Mouse (Mus musculus) forebrain, embryonic 15.5 days (tissue): Measurements from ENCODE around the gene Slc6a5. TPM values are rescaled to one million over a fixed set of nuclear protein-coding genes. Genes with fewer than 3 reads are reported as not detected.

Source experiments
- ATAC-seq: fragments of 200-750 bp; cut with Nextera tagmentation; replicated peaks from 2 replicates; pipeline ENCODE4 v1.8.0; 2017; ENCODE audit warnings: mild to moderate bottlenecking, moderate TSS enrichment, moderate library complexity
- H3K27ac ChIP-seq: fragments of 300-500 bp; sonication (generic); replicated peaks from 2 replicates; pipeline ENCODE4 v1.5.1; 2015; ENCODE audit warnings: mild to moderate bottlenecking, inconsistent platforms
- H3K27me3 ChIP-seq: fragments of 300-500 bp; sonication (generic); 2 replicates; pipeline ENCODE4 v1.6.1; 2015; ENCODE audit warnings: inconsistent platforms
- H3K36me3 ChIP-seq: fragments of 300-500 bp; sonication (generic); 2 replicates; pipeline ENCODE4 v1.6.1; 2015; ENCODE audit warnings: mild to moderate bottlenecking, inconsistent platforms
- H3K4me1 ChIP-seq: fragments of 300-500 bp; sonication (generic); 2 replicates; pipeline ENCODE4 v1.6.1; 2015; ENCODE audit warnings: inconsistent platforms
- H3K4me2 ChIP-seq: fragments of 300-500 bp; sonication (generic); replicated peaks from 2 replicates; pipeline ENCODE4 v1.6.1; 2015; ENCODE audit warnings: mild to moderate bottlenecking, inconsistent platforms
- H3K4me3 ChIP-seq: fragments of 300-500 bp; sonication (generic); 2 replicates; pipeline ENCODE4 v1.5.1; 2015; ENCODE audit warnings: mild to moderate bottlenecking, inconsistent platforms
- H3K9ac ChIP-seq: fragments of 300-500 bp; sonication (generic); replicated peaks from 2 replicates; pipeline ENCODE4 v1.6.1; 2015; ENCODE audit warnings: mild to moderate bottlenecking, inconsistent platforms
- H3K9me3 ChIP-seq: fragments of 300-500 bp; sonication (generic); 2 replicates; pipeline ENCODE4 v1.6.1; 2016; ENCODE audit warnings: inconsistent platforms
- WGBS: fragments of 180-500 bp; shearing (Covaris S2); methylation state at CpG from one replicate; pipeline ENCODE4 v1.1.7; 2015; ENCODE audit warnings: mixed read lengths; 5-methylcytosine and 5-hydroxymethylcytosine counted together
- polyA plus RNA-seq: library from polyadenylated mRNA; unstranded; fragments of >200 nt; fragmentation: Nextera tagmentation; extraction: Ambion mirVana; gene quantifications from 2 replicates; pipeline ENCODE4 v1.2.1, GENCODE M21; 2015

Slc6a5 gene
- polyA plus RNA-seq, 1 experiment from 2014 or later: not detected

DNA sequence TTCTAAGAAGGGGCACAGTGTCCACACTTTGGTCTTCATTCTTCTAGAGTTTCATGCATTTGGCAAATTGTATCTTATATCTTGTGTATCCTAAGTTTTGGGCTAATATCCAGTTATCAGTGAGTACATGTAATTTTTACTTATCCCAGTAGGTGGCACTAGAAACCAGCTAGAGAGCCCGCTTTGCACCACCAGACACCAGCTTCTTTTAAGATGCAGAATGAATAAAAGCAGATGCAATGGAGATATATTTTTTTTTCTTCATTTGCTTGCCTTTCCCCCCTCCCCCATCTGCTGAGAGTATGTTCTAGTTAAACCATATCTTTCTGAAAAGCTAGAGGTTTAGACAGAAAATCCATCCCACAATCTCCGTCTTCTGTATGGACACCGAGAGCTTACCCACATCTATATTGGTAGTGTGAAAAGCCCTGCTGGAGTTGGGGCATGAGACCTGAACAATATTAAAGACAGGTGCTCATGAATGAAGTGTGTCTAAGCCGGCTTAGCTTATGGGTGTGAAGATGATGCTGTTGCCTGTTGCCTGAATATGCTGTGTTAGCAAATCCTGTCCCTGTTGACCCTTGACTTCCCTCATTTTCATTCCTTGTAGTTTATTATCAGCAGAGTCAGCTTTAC, 43.7 kb downstream of the Slc6a5 start:
- peak; percentile 62 for ATAC-seq
- no peaks in the 10 kb centered on the region for H3K27me3 ChIP-seq
- H3K4me1 ChIP-seq: 0 out of 2 replicates have a peak, but pooled peaks cover 3% of the 10 kb centered on the region
- no peak overlapping the region for H3K27ac ChIP-seq
- 44% methylated on average over 4 of the region's 4 CpGs for WGBS
- no peaks in the 10 kb centered on the region for H3K36me3 ChIP-seq
- H3K9me3 ChIP-seq: no peaks in the 10 kb centered on the region
- no peak overlapping the region for H3K9ac ChIP-seq
- no peak overlapping the region for H3K4me2 ChIP-seq
- H3K4me3 ChIP-seq: no peak overlapping the region

DNA sequence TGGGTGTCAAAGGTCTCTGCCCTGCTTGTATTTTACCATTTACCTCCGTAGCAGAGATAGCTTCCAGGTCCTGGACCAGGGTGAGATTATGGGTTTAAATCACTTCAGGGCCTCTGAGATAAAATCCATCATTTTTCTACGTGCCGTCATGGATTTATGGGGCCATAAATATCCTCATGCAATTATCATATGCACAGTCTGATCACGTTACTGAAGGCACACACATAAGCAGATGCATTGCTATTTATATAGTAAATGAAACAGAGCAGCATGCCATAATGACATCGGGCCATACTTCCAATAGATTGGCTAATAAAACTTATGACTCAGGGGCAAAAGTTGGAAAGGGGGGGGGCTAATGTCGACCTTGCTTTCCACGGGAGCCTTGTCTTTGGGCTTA, 44.9 kb downstream of the Slc6a5 start:
- no peaks in the 10 kb centered on the region for H3K27me3 ChIP-seq
- no peak overlapping the region for H3K4me3 ChIP-seq
- no peak overlapping the region for H3K27ac ChIP-seq
- ATAC-seq: no peak
- H3K9ac ChIP-seq: no peak overlapping the region
- H3K36me3 ChIP-seq: no peaks in the 10 kb centered on the region
- H3K4me2 ChIP-seq: no peak overlapping the region
- WGBS: 80% methylated on average over 7 of the region's 7 CpGs
- no peaks in the 10 kb centered on the region for H3K9me3 ChIP-seq
- H3K4me1 ChIP-seq: 0 out of 2 replicates have a peak, but pooled peaks cover 3% of the 10 kb centered on the region

DNA sequence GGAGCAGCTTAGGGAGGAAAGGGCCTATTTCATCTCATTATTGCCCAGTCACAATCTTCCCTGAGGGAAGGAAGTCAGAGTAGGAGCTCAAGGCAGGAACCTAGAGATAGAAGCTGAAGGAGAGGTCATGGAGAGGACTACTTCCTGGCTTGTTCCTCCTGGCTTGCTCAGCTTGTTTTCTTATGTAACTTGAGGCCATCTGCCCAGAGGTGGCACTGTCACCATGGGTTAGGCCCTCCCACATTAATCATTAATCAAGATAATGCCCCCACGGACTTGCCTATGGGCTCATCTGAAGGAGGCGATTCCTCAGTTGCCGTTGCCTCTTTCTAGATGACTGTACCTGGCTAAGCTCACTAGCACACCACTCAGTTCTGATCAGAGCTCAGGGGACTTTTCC, 47.2 kb downstream of the Slc6a5 start:
- H3K9ac ChIP-seq: no peak overlapping the region
- no peaks in the 10 kb centered on the region for H3K9me3 ChIP-seq
- 0 out of 2 replicates have a peak, but pooled peaks cover 3% of the 10 kb centered on the region for H3K4me1 ChIP-seq
- no peaks in the 10 kb centered on the region for H3K36me3 ChIP-seq
- no peak for ATAC-seq
- 85% methylated on average over 3 of the region's 3 CpGs for WGBS
- H3K27me3 ChIP-seq: no peaks in the 10 kb centered on the region
- no peak overlapping the region for H3K4me2 ChIP-seq
- H3K27ac ChIP-seq: no peak overlapping the region
- H3K4me3 ChIP-seq: no peak overlapping the region

DNA sequence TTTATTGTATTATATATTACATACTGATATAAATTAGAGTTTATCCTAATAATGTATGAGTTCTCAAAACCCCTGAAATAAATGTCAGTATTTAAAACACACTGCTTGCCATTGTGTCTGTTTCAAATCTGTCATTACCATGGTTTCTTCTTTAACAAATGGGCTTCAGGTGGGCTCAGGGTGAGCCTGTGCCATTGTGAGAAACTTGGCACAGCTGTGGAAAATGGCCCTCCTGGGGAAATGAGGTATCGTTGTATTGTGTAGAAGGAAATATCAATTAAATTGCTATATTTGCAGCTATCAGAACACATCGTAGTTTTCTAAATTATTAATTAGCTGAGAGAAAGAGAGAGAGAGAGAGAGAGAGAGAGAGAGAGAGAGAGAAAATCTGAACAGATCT, 53.8 kb downstream of the Slc6a5 start:
- 87% methylated on average over 2 of the region's 2 CpGs for WGBS
- Histone ChIP-seq H3K9me3 (no peaks in the 10 kb centered on the region), H3K27ac (no peak overlapping the region), H3K4me1 (no peaks in the 10 kb centered on the region), H3K4me3 (no peak overlapping the region), H3K9ac (no peak overlapping the region), H3K27me3 (no peaks in the 10 kb centered on the region), H3K4me2 (no peak overlapping the region), H3K36me3 (no peaks in the 10 kb centered on the region)
- no peak for ATAC-seq

DNA sequence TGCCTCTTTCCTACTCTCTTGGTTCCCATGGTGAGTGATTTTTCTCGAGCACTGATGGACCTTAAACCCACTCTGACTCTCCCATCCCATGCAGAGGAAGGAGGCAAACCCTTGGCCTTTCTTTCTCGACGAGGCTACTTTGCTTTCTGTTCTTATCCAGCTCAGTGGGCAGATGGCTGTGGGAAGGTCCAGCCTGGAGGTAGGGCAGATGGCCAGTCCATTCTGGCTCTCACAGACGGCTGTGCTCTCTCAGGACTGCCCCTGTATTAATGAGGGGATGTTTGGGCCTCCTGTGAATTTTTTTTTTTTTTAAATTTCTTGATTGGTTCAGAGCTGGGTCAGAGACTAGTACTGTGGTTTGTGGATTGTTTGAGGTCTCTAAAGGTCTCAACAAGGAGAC, 59.6 kb downstream of the Slc6a5 start:
- peaks cover 1% of the 10 kb centered on the region for H3K4me1 ChIP-seq
- H3K9me3 ChIP-seq: no peaks in the 10 kb centered on the region
- WGBS: 29% methylated on average over 4 of the region's 4 CpGs
- ATAC-seq: no peak
- H3K27ac ChIP-seq: no peak overlapping the region
- H3K4me3 ChIP-seq: no peak overlapping the region
- H3K36me3 ChIP-seq: no peaks in the 10 kb centered on the region
- peaks cover 18% of the 10 kb centered on the region for H3K27me3 ChIP-seq
- H3K9ac ChIP-seq: no peak overlapping the region
- H3K4me2 ChIP-seq: no peak overlapping the region

DNA sequence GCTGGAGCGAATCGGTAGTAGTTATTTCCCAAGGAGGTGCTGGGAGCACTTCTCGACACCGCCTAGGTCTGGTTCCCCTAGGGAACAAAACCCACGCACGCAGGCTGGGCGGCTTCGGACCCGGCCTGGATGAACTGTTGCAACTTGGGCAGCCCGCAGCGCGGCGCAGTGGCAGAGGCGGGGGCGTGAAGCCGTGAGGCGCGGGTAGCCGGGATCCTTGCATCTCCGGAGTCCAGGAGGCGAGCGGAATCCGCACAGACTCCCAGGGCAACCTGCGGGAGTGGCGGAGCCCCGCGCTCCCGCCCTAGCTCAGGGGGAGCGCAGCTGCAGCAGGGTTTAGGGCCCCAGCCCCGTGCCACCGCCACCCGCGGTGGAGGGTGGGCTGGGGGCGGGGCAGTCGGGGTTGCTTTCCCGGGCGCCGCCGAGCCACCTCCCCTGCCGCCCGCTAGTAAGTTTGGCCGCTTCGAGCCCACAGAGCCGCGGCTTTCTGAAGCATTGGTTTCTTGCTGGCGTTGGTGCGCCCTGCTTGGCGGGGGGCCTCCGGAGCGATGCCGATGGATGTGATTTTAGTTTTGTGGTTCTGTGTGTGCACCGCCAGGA, 65.0 kb downstream of the Slc6a5 start, which contains the start of gene Nell1:
TSS of gene Nell1 (plus strand) at position 24 of the 600 bp plus-strand sequence.
- peak within 1 kb of the TSS; percentile 76 for H3K4me2 ChIP-seq
- WGBS: under 1% methylated on average over 52 of the region's 52 CpGs

DNA sequence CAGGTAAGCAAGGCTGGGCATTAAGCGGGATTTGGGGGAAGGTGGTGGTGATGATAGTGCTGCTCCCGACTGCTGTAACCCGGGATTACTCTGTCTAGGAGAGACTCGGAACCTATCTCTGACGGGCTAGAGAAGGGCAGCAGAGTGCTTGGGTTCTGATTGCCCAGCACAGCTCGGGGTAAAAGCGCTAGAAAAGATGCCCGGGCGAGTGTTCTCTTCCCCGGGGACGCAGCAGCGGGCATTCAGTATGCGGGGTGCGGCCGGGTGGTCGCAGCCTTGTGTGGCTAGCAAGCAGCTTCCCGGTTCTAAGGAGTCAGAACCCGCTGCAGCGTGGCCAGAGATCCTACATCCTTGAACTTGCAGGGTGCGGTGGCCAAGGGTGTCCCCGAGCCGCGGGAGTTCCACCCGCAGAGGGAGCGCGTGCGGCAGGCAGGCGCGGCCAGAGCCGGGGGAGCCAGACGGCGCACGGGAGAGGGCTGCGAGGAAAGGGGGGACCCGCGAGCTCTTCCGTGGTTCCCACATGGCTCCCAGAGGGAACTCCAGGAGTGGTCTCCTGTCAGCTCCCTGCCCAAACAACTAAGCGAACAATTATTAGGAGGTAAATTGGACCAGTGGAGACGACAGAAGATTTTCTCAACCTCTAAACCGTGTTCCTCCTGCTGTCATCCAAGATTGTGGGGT, 65.6 kb downstream of the Slc6a5 start:
- peaks cover 60% of the 10 kb centered on the region for H3K27me3 ChIP-seq
- 0% methylated on average over 36 of the region's 40 CpGs for WGBS
- no peaks in the 10 kb centered on the region for H3K9me3 ChIP-seq
- H3K9ac ChIP-seq: peak overlapping the region; percentile 45
- peak; percentile 75 for ATAC-seq
- H3K27ac ChIP-seq: no peak overlapping the region
- H3K36me3 ChIP-seq: no peaks in the 10 kb centered on the region
- H3K4me2 ChIP-seq: peak overlapping the region; percentile 76
- peaks cover 21% of the 10 kb centered on the region for H3K4me1 ChIP-seq
- peak overlapping the region; percentile 47 for H3K4me3 ChIP-seq

More for the DNA sequence above, 65.0 kb downstream of the Slc6a5 start, which contains the start of gene Nell1:
- peak; percentile 74 for ATAC-seq
- no peaks in the 10 kb centered on the region for H3K9me3 ChIP-seq
- H3K9ac ChIP-seq: peak within 1 kb of the TSS; percentile 45
- peak within 1 kb of the TSS; percentile 47 for H3K4me3 ChIP-seq
- H3K27me3 ChIP-seq: peaks cover 56% of the 10 kb centered on the region
- no peaks in the 10 kb centered on the region for H3K36me3 ChIP-seq
- H3K4me1 ChIP-seq: peaks cover 21% of the 10 kb centered on the region
- H3K27ac ChIP-seq: no peak within 1 kb of the TSS

DNA sequence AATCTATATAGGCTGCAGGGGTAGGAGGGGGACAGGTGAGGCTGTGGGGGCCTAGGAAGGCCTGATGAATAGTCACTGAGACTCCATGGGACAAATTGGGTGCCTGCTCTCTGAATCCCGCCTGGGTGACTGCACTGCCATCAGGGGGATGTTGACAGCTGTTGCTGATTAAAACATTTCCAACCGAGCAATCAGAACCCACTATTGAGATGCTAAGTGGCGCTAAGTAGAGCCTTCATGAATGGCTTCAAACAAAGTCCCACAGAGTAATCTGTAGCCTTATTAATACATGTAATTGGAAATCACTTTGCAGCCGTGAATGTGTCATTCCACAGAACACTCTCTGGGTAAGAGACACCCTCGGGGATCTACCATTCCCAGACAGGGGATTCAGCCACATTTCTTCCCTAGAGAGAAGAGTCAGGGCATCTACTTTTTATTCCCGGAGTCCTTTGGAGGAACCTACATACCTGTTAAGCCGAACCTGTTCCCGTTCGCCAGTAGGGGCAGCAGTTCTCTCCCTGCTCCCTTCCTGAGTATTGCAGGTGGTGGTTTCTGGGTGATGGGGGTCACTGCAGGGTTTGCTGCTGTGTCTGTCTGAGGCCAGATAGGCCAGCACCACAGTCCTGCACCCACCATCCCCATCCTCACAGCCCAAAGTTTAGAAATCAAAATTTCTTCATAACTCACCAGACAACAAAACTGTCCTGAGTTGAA, 71.7 kb downstream of the Slc6a5 start:
- ATAC-seq: peak; percentile 88
- no peak overlapping the region for H3K27ac ChIP-seq
- no peak overlapping the region for H3K4me2 ChIP-seq
- no peak overlapping the region for H3K9ac ChIP-seq
- H3K27me3 ChIP-seq: peaks cover 28% of the 10 kb centered on the region
- H3K4me1 ChIP-seq: peaks cover 11% of the 10 kb centered on the region
- no peak overlapping the region for H3K4me3 ChIP-seq
- WGBS: 3% methylated on average over 9 of the region's 9 CpGs
- H3K36me3 ChIP-seq: no peaks in the 10 kb centered on the region
- H3K9me3 ChIP-seq: no peaks in the 10 kb centered on the region

DNA sequence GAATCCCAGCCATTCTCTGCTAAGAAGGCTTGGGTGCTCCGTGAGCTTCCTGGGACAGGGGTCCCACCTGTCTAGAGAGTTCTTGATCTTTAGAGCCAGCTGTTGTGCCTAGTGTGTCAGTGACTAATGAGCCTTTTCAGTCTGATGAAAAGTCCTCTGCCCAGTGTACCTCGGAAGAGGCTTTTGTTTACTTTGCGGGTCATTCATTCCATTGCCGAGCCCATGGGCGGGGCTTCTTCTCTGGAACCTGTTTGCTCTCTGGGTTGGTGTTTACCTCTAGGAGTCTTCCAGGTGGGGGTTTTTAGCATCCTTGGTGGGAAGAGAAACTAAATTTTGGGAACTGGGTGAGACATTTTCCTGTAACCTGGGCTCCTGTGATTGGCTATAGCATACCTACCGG, 74.8 kb downstream of the Slc6a5 start:
- no peak overlapping the region for H3K27ac ChIP-seq

DNA sequence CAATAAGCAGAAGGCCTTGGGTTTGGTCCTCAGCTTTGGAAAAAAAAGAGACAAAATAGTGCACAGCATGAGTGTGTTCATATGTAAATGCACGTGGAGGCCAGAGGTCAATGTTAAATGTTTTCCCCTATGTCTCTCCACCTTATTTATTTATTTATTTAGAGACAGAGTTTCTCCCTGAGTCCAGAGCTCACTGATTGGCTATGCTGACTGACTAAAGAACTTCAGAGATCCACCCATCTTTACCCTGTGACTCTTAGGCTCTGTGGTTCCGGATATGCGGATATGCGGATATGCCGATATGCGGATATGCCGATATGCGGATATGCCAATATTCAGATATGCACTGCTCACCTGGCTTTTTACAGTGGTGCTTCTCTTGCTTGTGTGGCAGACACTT, 76.0 kb downstream of the Slc6a5 start:
- 91% methylated on average over 8 of the region's 8 CpGs for WGBS
- no peak overlapping the region for H3K9ac ChIP-seq
- H3K4me2 ChIP-seq: no peak overlapping the region
- H3K27me3 ChIP-seq: no peaks in the 10 kb centered on the region
- no peak for ATAC-seq
- no peak overlapping the region for H3K4me3 ChIP-seq
- no peaks in the 10 kb centered on the region for H3K9me3 ChIP-seq
- H3K4me1 ChIP-seq: peaks cover 10% of the 10 kb centered on the region
- no peak overlapping the region for H3K27ac ChIP-seq
- H3K36me3 ChIP-seq: no peaks in the 10 kb centered on the region

More for the DNA sequence above, 74.8 kb downstream of the Slc6a5 start:
- Histone ChIP-seq H3K4me3 (no peak overlapping the region), H3K9me3 (no peaks in the 10 kb centered on the region), H3K27me3 (peaks cover 6% of the 10 kb centered on the region; the same call in 1 of the 2 replicates), H3K4me1 (peaks cover 11% of the 10 kb centered on the region), H3K9ac (no peak overlapping the region), H3K36me3 (no peaks in the 10 kb centered on the region), H3K4me2 (no peak overlapping the region)
- 25% methylated on average over 6 of the region's 6 CpGs for WGBS
- ATAC-seq: no peak

DNA sequence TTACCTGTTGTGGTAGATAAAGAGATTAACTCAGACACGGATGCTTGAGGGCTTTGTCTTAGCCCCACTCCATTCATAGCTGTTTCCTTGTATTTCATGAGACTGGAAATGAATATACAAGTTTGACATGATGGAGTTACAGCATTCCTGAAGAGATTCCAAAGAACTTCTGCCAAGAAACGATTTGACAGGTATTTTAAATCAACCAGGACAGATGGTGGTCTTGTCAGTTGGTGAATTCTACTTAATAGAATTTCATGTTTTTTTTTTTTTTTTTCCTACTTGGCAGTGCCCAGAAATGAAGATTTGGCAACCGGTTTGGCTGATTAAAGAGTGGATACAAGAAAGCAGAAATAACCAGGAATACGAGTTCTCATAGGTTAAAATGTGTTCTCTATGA, 89.4 kb downstream of the Slc6a5 start:
- H3K27ac ChIP-seq: no peak overlapping the region
- H3K4me2 ChIP-seq: no peak overlapping the region
- H3K4me3 ChIP-seq: no peak overlapping the region
- H3K9ac ChIP-seq: no peak overlapping the region
- no peaks in the 10 kb centered on the region for H3K9me3 ChIP-seq
- 67% methylated on average over 4 of the region's 4 CpGs for WGBS
- peak; percentile 29 for ATAC-seq
- H3K4me1 ChIP-seq: no peaks in the 10 kb centered on the region
- no peaks in the 10 kb centered on the region for H3K27me3 ChIP-seq
- no peaks in the 10 kb centered on the region for H3K36me3 ChIP-seq

DNA sequence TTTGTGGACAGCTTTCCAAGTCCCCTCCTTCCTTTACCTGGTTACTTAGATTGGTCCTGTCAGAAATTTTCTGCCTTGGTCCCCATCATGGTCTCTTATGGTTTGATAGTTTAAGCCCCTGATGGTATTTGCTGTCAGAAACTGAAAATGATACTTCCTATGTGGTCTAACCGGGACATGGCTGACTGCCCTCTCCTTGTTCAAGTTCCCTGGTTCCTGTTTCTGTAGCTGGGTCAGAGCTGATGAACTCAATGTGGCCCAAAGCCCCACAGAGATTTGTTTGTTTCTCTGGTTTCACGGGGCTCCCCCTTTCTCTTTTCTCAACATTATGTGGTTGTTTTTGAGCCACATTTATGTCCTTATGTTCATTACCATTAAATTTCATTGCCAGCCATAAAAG, 95.3 kb downstream of the Slc6a5 start:
- Histone ChIP-seq H3K4me2 (no peak overlapping the region), H3K9ac (no peak overlapping the region), H3K9me3 (no peaks in the 10 kb centered on the region), H3K27ac (no peak overlapping the region), H3K36me3 (no peaks in the 10 kb centered on the region), H3K4me1 (no peaks in the 10 kb centered on the region), H3K4me3 (no peak overlapping the region), H3K27me3 (no peaks in the 10 kb centered on the region)
- 75% methylated on average over 2 of the region's 2 CpGs for WGBS
- ATAC-seq: no peak
